Mouse (Mus musculus) forebrain, embryonic 15.5 days (tissue): ENCODE measurements around the gene Ube2j2. TPM values are rescaled to one million over a fixed set of nuclear protein-coding genes. Genes with fewer than 3 reads are reported as not detected.
A peak's percentile ranks its signal among the peaks of the same experiment; 100 is the strongest.

Experiments
- ATAC-seq: fragments of 200-750 bp; cut with Nextera tagmentation; replicated peaks from 2 replicates; pipeline ENCODE4 v1.8.0; 2017; ENCODE audit warnings: mild to moderate bottlenecking, moderate TSS enrichment, moderate library complexity
- H3K27ac ChIP-seq: fragments of 300-500 bp; sonication (generic); replicated peaks from 2 replicates; pipeline ENCODE4 v1.5.1; 2015; ENCODE audit warnings: mild to moderate bottlenecking, inconsistent platforms
- H3K27me3 ChIP-seq: fragments of 300-500 bp; sonication (generic); 2 replicates; pipeline ENCODE4 v1.6.1; 2015; ENCODE audit warnings: inconsistent platforms
- H3K36me3 ChIP-seq: fragments of 300-500 bp; sonication (generic); 2 replicates; pipeline ENCODE4 v1.6.1; 2015; ENCODE audit warnings: mild to moderate bottlenecking, inconsistent platforms
- H3K4me1 ChIP-seq: fragments of 300-500 bp; sonication (generic); 2 replicates; pipeline ENCODE4 v1.6.1; 2015; ENCODE audit warnings: inconsistent platforms
- H3K4me2 ChIP-seq: fragments of 300-500 bp; sonication (generic); replicated peaks from 2 replicates; pipeline ENCODE4 v1.6.1; 2015; ENCODE audit warnings: mild to moderate bottlenecking, inconsistent platforms
- H3K4me3 ChIP-seq: fragments of 300-500 bp; sonication (generic); 2 replicates; pipeline ENCODE4 v1.5.1; 2015; ENCODE audit warnings: mild to moderate bottlenecking, inconsistent platforms
- H3K9ac ChIP-seq: fragments of 300-500 bp; sonication (generic); replicated peaks from 2 replicates; pipeline ENCODE4 v1.6.1; 2015; ENCODE audit warnings: mild to moderate bottlenecking, inconsistent platforms
- H3K9me3 ChIP-seq: fragments of 300-500 bp; sonication (generic); 2 replicates; pipeline ENCODE4 v1.6.1; 2016; ENCODE audit warnings: inconsistent platforms
- WGBS: fragments of 180-500 bp; shearing (Covaris S2); methylation state at CpG from one replicate; pipeline ENCODE4 v1.1.7; 2015; ENCODE audit warnings: mixed read lengths; 5-methylcytosine and 5-hydroxymethylcytosine counted together
- polyA plus RNA-seq: library from polyadenylated mRNA; unstranded; fragments of >200 nt; fragmentation: Nextera tagmentation; extraction: Ambion mirVana; gene quantifications from 2 replicates; pipeline ENCODE4 v1.2.1, GENCODE M21; 2015

Ube2j2 gene
- 123 and 127 TPM in 2 replicates for polyA plus RNA-seq

DNA sequence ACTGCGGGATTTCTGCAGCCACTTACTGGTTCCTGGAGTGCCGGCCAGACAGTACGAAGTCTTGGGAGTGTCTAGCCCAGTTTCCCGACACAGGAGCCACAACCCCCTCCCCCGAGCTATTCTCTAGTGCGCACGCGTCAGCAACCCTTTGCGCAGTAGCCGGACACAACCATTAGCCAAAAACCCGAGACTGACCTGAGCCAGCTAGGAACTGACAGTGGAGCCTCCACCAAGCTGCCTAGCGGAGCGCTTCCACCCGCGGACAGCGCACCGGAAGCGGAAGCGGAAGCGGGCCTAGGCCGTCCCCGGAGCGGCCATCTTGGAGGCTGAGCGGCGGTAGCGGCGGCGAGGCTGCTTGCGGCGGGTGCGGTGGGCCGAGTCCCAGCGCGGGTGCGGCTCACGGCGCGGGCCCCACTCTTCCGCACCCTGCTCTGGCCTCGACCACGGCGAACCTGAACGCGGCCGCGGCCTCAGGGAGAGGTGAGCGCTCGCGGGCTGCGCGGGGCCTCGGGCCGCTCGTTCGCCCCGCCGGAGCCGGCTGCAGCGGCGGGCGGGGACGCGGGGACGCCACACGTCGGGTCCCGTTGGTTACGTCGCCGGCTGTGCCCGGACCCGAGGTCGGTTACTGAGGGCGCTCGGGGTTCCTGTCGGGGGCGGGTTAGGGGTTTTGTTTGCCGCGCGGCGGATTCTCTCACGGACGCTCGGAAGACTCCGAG is at the start of gene Ube2j2:
TSS of gene Ube2j2 (plus strand) at position 298 of the 716 bp plus-strand sequence.
- H3K27ac ChIP-seq = peak within 1 kb of the TSS; percentile 76
- peak within 1 kb of the TSS; percentile 95 for H3K4me2 ChIP-seq
- H3K9me3 ChIP-seq = no peaks in the 10 kb centered on the region
- peak within 1 kb of the TSS; percentile 91 for H3K9ac ChIP-seq
- H3K4me1 ChIP-seq = peaks cover 34% of the 10 kb centered on the region
- no peaks in the 10 kb centered on the region for H3K27me3 ChIP-seq
- whole genome bisulfite sequencing = under 1% methylated on average over 76 of the region's 85 CpGs
- peaks cover 16% of the 10 kb centered on the region for H3K36me3 ChIP-seq
- peak; percentile 98 for ATAC-seq
- peak within 1 kb of the TSS; percentile 98 for H3K4me3 ChIP-seq

DNA sequence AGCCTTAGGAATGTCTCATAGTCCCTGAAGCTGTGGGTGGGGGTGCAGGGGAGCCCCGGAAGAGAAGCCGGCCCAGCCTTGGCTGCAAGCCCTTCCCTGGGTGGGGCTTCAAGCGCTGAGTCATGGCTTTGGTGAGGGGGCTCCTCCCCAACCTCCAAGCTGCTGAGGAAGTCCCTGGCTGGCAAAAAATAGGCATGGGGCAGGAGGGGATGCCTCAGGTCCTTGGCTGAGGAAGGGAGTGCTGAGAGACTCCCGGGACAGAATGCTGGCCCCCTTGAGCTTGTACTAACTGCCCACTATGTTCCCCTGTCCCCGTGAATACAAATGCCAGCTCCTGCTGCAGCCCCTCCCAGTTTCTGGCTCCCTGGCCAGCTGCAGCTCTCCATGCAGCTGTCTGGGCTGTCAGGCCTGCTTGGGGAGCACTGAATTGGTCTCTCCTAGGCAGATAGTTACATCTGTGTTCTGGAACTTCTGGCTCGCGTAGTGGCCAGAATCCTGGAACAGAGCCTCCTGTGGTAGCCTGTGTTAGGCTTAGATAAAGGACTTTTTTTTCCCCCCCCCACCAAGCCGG is 49.2 kb upstream of the Ube2j2 start:
- Histone ChIP-seq H3K36me3 (peaks cover 38% of the 10 kb centered on the region), H3K4me3 (peak overlapping the region; percentile 100), H3K4me1 (peaks cover 51% of the 10 kb centered on the region), H3K27ac (peak overlapping the region; percentile 46), H3K9me3 (no peaks in the 10 kb centered on the region), H3K27me3 (no peaks in the 10 kb centered on the region), H3K4me2 (peak overlapping the region; percentile 95), H3K9ac (peak overlapping the region; percentile 98)
- no peak for ATAC-seq
- 20% methylated on average over 8 of the region's 8 CpGs for whole genome bisulfite sequencing

DNA sequence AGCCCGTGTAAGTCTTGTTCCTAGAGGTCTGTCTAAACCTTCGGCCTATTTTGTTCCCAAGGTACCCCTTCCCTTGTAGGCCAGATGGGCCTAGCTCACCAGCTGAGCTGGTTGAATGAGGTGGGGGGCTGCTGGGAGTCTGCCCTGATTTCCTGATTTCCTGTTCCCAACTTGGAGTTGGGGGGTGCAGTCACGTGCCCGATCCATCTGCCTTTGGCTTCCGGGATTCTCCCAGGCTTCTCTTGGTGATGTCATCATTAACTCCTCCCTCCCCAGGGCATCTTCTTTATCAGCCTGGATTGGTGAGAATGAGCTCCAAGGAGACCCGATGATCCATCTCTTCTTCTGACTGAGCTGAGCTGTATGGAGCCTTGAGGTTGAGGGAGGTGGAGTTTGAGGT is 48.4 kb upstream of the Ube2j2 start:
- no peak for ATAC-seq
- Histone ChIP-seq H3K36me3 (peaks cover 39% of the 10 kb centered on the region), H3K27ac (peak overlapping the region; percentile 46), H3K9me3 (no peaks in the 10 kb centered on the region), H3K4me1 (peaks cover 43% of the 10 kb centered on the region), H3K4me2 (peak overlapping the region; percentile 95), H3K9ac (peak overlapping the region; percentile 98; the same call in 1 of the 2 replicates), H3K4me3 (peak overlapping the region; percentile 100), H3K27me3 (no peaks in the 10 kb centered on the region)
- 32% methylated on average over 6 of the region's 6 CpGs for WGBS

DNA sequence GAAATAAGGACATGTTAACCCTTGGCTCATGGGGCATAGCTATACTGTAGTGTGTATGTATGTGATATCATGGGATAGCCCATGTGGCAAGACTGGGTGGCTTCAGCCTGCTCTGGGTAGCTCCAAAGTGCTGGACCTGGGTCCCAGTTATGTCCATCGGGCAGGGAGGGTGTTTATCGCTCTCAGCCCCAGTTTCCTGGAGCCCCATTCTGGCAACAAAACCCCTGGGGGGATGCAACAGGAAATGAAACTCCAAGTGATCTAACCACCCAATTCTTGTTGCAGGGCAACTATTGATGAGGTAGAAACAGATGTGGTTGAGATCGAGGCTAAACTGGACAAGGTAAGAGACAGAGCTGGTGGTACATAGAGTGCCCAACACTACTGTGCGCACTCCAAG is 47.8 kb upstream of the Ube2j2 start:
- H3K36me3 ChIP-seq = peaks cover 45% of the 10 kb centered on the region
- H3K4me1 ChIP-seq = peaks cover 37% of the 10 kb centered on the region
- H3K27ac ChIP-seq = no peak overlapping the region
- peak overlapping the region; percentile 100; the same call in 1 of the 2 replicates for H3K4me3 ChIP-seq
- no peaks in the 10 kb centered on the region for H3K27me3 ChIP-seq
- H3K9ac ChIP-seq = no peak overlapping the region
- 99% methylated on average over 4 of the region's 4 CpGs for WGBS
- H3K9me3 ChIP-seq = no peaks in the 10 kb centered on the region
- ATAC-seq = no peak
- H3K4me2 ChIP-seq = peak overlapping the region; percentile 95; the same call in 1 of the 2 replicates

DNA sequence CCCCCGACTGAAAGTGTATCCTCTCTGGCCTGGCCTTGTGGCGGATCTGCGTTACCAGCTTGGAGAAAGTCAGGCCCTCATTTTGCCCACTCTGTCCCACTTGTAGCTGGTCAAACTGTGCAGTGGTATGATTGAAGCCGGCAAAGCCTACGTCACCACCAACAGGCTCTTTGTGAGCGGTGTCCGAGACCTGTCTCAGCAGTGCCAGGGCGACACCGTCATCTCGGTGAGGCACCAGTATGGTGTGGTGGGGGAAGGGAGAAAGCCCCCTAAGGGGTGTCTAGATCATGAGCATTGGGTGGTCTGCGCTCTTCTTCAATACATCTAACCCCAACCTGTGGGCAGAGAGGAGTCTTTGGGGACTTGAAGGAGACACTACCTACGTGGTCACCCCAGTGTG is 47.2 kb upstream of the Ube2j2 start:
- no peak for ATAC-seq
- peaks cover 38% of the 10 kb centered on the region for H3K4me1 ChIP-seq
- no peak overlapping the region for H3K27ac ChIP-seq
- H3K9me3 ChIP-seq = no peaks in the 10 kb centered on the region
- no peak overlapping the region for H3K9ac ChIP-seq
- H3K4me2 ChIP-seq = no peak overlapping the region
- H3K4me3 ChIP-seq = no peak overlapping the region
- peaks cover 52% of the 10 kb centered on the region for H3K36me3 ChIP-seq
- H3K27me3 ChIP-seq = no peaks in the 10 kb centered on the region
- 97% methylated on average over 12 of the region's 12 CpGs for WGBS

DNA sequence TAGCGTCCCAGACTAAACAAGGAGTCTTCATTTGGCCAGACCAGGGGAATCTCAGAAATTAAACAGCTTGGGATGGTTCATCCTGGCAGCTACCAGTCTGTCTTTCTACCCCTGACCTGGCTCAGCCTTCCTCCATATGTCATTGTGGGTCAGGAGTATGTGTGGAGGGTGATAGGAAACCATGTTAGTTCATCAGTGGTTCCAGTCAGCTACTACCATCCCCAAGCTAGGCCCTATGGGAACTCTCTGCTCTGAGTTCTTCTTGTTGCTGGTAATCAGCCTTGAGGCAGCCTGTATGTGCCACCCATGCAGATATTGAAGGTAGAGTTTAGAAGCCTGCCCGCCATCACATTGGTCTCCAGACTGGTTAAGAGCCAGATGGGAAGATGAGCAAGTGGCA is 45.3 kb upstream of the Ube2j2 start:
- Histone ChIP-seq H3K9ac (no peak overlapping the region), H3K4me1 (peaks cover 31% of the 10 kb centered on the region), H3K4me3 (no peak overlapping the region), H3K4me2 (no peak overlapping the region), H3K27me3 (no peaks in the 10 kb centered on the region), H3K27ac (no peak overlapping the region), H3K9me3 (no peaks in the 10 kb centered on the region), H3K36me3 (peaks cover 70% of the 10 kb centered on the region)
- WGBS = 99% methylated on average over 2 of the region's 2 CpGs
- ATAC-seq = no peak

DNA sequence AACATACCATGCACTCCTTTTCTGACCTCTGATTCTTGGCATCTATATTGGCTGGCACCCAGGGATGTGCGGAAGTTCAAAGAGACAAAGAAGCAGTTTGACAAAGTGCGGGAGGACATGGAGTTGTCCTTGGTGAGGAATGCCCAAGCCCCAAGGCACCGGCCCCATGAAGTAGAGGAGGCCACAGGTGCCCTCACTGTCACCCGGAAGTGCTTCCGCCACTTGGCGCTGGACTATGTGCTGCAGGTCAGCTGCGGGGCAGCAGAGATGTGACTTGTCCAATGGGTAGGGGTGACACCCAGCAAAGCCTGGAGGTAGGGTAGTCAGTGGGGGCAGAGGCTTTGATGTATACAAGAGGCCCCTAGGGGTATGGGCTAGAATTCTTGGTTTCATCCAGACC is 44.3 kb upstream of the Ube2j2 start:
- Histone ChIP-seq H3K9me3 (no peaks in the 10 kb centered on the region), H3K4me3 (no peak overlapping the region), H3K4me1 (peaks cover 21% of the 10 kb centered on the region), H3K36me3 (peaks cover 81% of the 10 kb centered on the region), H3K27ac (no peak overlapping the region), H3K9ac (no peak overlapping the region), H3K4me2 (no peak overlapping the region), H3K27me3 (no peaks in the 10 kb centered on the region)
- ATAC-seq = no peak
- 94% methylated on average over 7 of the region's 7 CpGs for WGBS

DNA sequence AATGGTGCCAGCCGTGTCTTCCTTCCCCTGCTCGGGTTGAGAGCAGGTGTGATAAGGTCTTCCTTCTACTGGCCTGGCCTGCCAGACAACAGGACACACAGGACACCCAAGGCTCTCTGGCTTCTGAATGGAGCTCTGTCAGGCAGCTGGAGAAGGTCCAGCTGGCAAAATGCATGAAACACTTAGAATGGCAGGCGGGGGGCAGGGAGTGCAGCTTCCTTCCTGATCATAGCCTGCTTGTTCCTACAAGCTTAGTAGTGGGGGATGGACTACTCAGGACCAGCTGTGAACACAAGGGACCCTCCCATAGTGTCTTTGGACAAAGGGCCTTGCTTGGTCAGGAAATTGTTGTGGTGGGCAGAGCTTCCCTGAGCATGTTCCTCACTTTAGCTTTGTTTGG is 42.4 kb upstream of the Ube2j2 start:
- H3K4me3 ChIP-seq = no peak overlapping the region
- H3K4me1 ChIP-seq = peaks cover 4% of the 10 kb centered on the region; the same call in 1 of the 2 replicates
- no peak overlapping the region for H3K4me2 ChIP-seq
- H3K27ac ChIP-seq = no peak overlapping the region
- H3K9ac ChIP-seq = no peak overlapping the region
- no peak for ATAC-seq
- H3K27me3 ChIP-seq = no peaks in the 10 kb centered on the region
- H3K9me3 ChIP-seq = no peaks in the 10 kb centered on the region
- H3K36me3 ChIP-seq = peaks cover 93% of the 10 kb centered on the region
- 56% methylated on average over 3 of the region's 3 CpGs for WGBS

DNA sequence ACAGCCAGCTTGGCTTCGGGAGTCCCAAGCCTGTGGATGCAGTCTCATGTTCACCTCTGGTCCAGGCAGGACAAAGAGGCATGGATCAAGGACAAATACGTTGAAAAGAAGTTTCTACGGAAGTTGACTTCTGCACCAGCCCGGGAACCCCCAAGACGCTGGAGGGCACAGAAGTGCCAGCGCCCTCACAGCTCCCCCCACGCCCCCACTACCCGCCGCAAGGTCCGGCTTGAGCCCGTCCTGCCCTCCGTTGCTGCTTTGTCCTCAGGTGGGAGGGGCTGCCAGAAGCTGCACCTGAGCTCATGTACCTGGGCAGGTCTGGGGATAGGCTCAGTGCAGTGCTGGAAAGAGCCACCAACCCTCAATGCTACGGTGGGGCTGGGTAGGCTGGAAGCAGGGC is 40.4 kb upstream of the Ube2j2 start:
- Histone ChIP-seq H3K27me3 (no peaks in the 10 kb centered on the region), H3K4me3 (no peak overlapping the region), H3K9ac (no peak overlapping the region), H3K36me3 (peaks cover 86% of the 10 kb centered on the region), H3K4me2 (no peak overlapping the region), H3K9me3 (no peaks in the 10 kb centered on the region), H3K27ac (no peak overlapping the region), H3K4me1 (peaks cover 4% of the 10 kb centered on the region; the same call in 1 of the 2 replicates)
- 95% methylated on average over 13 of the region's 13 CpGs for WGBS
- ATAC-seq = no peak

DNA sequence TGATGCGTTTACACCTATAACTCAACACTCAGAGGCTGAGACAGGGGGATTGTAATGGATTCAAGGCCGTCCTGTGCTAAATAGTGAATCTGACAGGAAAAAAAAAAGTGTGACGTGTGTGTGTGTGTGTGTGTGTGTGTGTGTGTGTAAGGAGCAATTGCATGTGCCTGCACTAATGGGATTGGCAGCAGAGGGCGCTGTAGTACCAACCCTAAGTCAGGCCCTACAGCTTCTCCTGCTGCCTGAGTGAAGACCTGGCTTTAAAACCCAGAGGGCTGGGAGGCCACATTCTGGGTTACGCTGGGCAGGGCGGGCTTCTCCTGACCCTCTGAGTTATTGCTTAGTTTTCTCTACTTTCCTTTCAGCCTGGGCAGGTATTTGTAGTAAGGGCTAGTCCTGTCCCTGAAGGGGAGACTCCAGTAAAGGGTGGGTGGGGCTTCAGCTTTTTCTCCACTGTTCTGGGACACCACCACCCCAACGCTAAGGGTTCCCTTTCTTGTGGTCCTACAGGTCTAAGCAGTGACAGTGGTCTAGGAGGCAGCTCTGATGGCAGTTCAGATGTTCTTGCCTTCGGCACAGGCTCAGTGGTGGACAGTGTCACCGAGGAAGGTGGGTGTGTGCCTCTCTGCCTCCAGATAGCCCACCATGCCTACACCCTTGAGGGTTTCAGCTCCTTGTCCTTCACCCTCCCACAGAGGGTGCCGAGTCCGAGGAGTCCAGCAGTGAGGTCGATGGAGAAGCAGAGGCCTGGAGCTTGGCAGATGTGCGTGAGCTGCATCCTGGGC is 39.1 kb upstream of the Ube2j2 start:
- no peak for ATAC-seq
- Histone ChIP-seq H3K9me3 (no peaks in the 10 kb centered on the region), H3K9ac (no peak overlapping the region), H3K27me3 (no peaks in the 10 kb centered on the region), H3K4me3 (no peak overlapping the region), H3K27ac (no peak overlapping the region), H3K4me1 (peaks cover 4% of the 10 kb centered on the region; the same call in 1 of the 2 replicates), H3K36me3 (peaks cover 74% of the 10 kb centered on the region), H3K4me2 (no peak overlapping the region)
- 92% methylated on average over 13 of the region's 13 CpGs for WGBS

DNA sequence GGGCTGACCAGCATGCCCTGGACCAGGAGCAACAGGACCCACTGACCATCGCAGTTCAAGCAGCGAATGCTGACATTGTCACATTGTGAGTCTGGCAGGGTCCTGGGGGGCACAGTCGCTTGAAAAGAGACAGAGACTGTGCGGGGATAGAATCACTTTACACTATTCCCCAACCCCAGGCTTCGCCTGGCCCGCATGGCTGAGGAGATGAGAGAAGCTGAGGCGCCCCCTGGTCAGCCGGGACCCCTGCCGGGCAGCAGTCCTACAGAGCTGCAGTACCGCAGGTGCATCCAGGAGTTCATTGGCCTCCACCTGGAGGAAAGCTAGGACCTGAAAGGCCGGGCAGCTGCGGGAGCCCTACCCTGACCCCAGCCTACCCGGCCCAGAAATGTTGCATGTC is 38.0 kb upstream of the Ube2j2 start:
- ATAC-seq = no peak
- WGBS = 90% methylated on average over 13 of the region's 13 CpGs

DNA sequence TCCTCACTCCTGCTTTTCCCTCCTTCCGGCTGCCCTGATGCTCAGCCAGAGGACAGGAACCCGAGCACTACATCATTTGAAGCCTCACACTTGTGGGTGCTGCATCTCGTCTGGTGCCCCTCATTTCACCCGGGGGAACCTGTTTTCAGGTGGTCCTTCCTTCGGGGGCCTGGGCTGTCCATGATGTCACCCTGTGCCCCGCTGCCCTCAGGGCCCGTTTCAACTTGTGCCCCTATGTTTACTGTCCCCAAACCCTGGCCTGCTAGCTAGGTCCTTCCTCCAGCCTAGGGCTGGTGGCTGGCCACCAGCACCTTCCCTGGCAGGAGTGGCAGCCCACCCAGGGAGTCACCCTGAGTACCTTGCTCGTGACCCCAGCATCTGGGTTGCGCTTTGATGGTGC is 37.5 kb upstream of the Ube2j2 start:
- WGBS = 88% methylated on average over 9 of the region's 9 CpGs
- H3K36me3 ChIP-seq = peaks cover 58% of the 10 kb centered on the region

More for the DNA sequence above, 38.0 kb upstream of the Ube2j2 start:
- H3K9me3 ChIP-seq = no peaks in the 10 kb centered on the region
- peaks cover 63% of the 10 kb centered on the region for H3K36me3 ChIP-seq
- no peak overlapping the region for H3K4me3 ChIP-seq
- no peak overlapping the region for H3K4me2 ChIP-seq
- no peak overlapping the region for H3K9ac ChIP-seq
- peaks cover 4% of the 10 kb centered on the region; the same call in 1 of the 2 replicates for H3K4me1 ChIP-seq
- no peaks in the 10 kb centered on the region for H3K27me3 ChIP-seq
- no peak overlapping the region for H3K27ac ChIP-seq

More for the DNA sequence above, 37.5 kb upstream of the Ube2j2 start:
- H3K27ac ChIP-seq = no peak overlapping the region
- no peak overlapping the region for H3K4me3 ChIP-seq
- ATAC-seq = no peak
- no peaks in the 10 kb centered on the region for H3K27me3 ChIP-seq
- no peak overlapping the region for H3K4me2 ChIP-seq
- no peak overlapping the region for H3K9ac ChIP-seq
- H3K9me3 ChIP-seq = no peaks in the 10 kb centered on the region
- H3K4me1 ChIP-seq = peaks cover 1% of the 10 kb centered on the region; the same call in 1 of the 2 replicates
